Mouse (Mus musculus) adrenal gland, adult (tissue): ENCODE results near the gene Ppp1r1c.

Experiments used
- DNase-seq, 2 experiments: peaks; one replicate each; pipeline ENCODE4 v3.0.0; 2022 to 2023; ENCODE audit warnings: low spot score in 1 of 2; ENCODE audit not compliant: inconsistent age in 2 of 2

Gene Ppp1r1c

DNA sequence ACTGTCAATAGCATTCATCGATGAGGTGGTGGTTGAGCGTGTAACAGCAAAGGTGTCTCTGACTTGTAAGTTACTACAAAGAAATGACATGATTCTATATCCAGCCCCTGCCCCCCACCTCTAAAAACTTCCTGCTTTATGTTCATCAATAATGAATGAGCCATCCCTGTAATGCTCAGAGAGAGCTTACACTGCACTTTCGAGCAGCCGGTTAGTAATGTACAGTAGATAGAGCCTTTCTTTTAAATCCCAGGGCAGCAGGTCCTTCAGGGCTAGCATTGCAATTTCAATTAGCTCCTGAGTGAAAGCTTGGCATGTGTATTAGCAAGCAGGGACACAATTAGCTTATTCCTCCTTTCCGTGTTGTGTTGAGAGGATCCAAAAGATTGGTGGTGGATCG lies at the start of gene Ppp1r1c:
Gene Ppp1r1c (plus strand): TSS at position 206 of the 400 bp plus-strand sequence.
- DNase-seq, result no peak

- DNase-seq, result no peak
Observed at GRCm38 (mm10) chr2:79660417-79661185, 47.0 kb upstream of the Ppp1r1c start.

- no peak for DNase-seq
Observed at GRCm38 (mm10) chr2:79661486-79662104, 46.0 kb upstream of the Ppp1r1c start.

DNA sequence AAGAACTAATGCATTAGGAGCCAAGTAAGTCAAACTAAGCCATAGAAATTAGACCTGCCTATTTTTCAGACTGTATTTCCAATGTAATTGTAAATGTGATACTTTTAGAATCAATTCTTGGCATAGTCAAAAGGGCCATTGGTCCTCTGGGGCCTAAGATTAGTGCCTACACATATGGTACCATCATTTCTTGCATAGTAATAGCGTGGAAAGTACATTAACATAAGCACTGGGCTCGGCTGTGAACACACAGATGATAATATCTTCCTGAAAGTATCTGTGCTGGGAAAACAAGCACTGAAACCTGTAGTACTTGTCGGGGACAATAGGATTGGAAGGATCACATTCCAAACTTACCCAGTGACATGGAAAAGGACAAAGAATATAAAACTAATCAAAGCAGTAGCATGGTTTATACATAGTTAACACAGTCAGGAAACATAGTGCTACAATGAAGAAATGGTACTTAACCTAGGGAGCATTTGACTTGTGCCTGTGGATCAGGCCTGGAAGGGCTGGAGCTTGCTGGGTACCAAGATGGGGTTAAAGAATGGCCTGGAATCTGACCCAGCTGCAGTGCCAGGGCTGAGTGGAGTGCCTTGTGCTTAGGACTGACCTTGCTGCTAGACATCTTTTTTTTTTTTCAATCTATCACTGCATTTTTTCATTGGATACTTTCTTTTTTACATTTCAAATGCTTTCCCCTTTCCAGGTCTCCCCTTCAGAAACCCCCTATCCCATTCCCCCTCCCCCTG lies 42.9 kb upstream of the Ppp1r1c start:
- DNase-seq, result no peak

- DNase-seq, result no peak
Observed at GRCm38 (mm10) chr2:79665492-79665891, 42.1 kb upstream of the Ppp1r1c start.

- DNase-seq, result no peak
Observed at GRCm38 (mm10) chr2:79675266-79675665, 32.3 kb upstream of the Ppp1r1c start.

GRCm38 (mm10) chr2:79677663-79678257 lies 29.8 kb upstream of the Ppp1r1c start:
- DNase-seq, result no peak

- no peak for DNase-seq
Observed at GRCm38 (mm10) chr2:79681672-79682071, 25.9 kb upstream of the Ppp1r1c start.

- no peak for DNase-seq
Observed at GRCm38 (mm10) chr2:79683258-79683657, 24.3 kb upstream of the Ppp1r1c start.

DNA sequence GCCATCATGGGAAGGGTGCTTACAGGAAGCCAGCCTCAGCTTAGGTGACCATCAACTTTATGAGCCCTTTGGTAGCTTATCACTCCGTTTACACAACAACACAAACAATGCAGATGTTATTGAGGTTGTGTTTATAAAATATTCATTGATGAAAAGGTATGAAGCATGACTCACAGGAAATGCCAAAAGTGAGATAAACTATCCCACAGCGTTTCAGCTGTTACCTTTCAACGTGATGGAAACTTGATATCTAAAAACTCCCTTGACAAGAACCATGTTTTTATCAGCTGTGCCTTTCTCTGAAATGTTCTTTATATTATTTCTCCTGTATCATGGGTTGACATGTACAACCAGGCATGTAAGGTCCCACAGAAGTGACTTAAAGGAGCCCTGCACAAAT lies 16.7 kb upstream of the Ppp1r1c start:
- no peak for DNase-seq

- DNase-seq, result no peak
Observed at GRCm38 (mm10) chr2:79695190-79695589, 12.4 kb upstream of the Ppp1r1c start.

- DNase-seq, result no peak
Observed at GRCm38 (mm10) chr2:79695939-79696338, 11.6 kb upstream of the Ppp1r1c start.

GRCm38 (mm10) chr2:79696478-79697230 lies 10.9 kb upstream of the Ppp1r1c start:
- no peak for DNase-seq

DNA sequence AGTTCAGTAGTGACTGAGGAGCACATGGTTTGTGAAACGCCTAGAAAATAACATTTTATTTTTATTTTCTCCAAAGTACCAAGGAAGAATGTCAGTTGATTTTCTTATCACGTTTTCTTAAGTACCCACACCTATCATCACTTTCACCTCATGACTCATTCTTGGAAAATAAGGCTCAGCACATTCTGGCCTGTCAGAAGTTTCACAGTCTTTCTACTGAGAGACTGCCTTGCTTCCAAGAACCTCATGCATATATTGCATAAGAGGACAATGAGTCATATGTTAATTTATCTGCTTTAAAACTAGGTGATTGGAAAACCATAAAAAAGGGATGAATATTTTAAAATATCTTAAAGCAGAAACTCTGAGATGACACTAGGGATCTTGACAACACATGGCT lies 9.4 kb upstream of the Ppp1r1c start:
- DNase-seq, result peak in 1 of 2 experiments; percentile 29

- no peak for DNase-seq
Observed at GRCm38 (mm10) chr2:79704773-79705172, 2.8 kb upstream of the Ppp1r1c start.

GRCm38 (mm10) chr2:79713662-79714091 lies 6.1 kb downstream of the Ppp1r1c start:
- DNase-seq, result no peak

- DNase-seq, result no peak
Observed at GRCm38 (mm10) chr2:79714745-79715144, 7.2 kb downstream of the Ppp1r1c start.

GRCm38 (mm10) chr2:79715925-79716324 lies 8.3 kb downstream of the Ppp1r1c start:
- no peak for DNase-seq

GRCm38 (mm10) chr2:79717846-79718245 lies 10.3 kb downstream of the Ppp1r1c start:
- peak; percentile 35 to 66 for DNase-seq

- DNase-seq, result no peak
Observed at GRCm38 (mm10) chr2:79722415-79722814, 14.8 kb downstream of the Ppp1r1c start.

GRCm38 (mm10) chr2:79738958-79739357 lies 31.4 kb downstream of the Ppp1r1c start:
- DNase-seq, result peak; percentile 18 to 60
